Mouse (Mus musculus) ES-E14 (cell line): ENCODE measurements around the gene Hist1h2be.

Experiments used
- HCFC1 ChIP-seq: IDR thresholded peaks from 2 replicates; pipeline ENCODE4 v1.6.1; 2012; ENCODE audit warnings: low read length, inconsistent platforms, borderline replicate concordance; ENCODE audit not compliant: insufficient read depth
- MAFK ChIP-seq: IDR thresholded peaks from 2 replicates; pipeline ENCODE4 v1.6.1; 2014; ENCODE audit warnings: mild to moderate bottlenecking, low read depth, low read length, inconsistent platforms; ENCODE audit not compliant: insufficient read depth

DNA sequence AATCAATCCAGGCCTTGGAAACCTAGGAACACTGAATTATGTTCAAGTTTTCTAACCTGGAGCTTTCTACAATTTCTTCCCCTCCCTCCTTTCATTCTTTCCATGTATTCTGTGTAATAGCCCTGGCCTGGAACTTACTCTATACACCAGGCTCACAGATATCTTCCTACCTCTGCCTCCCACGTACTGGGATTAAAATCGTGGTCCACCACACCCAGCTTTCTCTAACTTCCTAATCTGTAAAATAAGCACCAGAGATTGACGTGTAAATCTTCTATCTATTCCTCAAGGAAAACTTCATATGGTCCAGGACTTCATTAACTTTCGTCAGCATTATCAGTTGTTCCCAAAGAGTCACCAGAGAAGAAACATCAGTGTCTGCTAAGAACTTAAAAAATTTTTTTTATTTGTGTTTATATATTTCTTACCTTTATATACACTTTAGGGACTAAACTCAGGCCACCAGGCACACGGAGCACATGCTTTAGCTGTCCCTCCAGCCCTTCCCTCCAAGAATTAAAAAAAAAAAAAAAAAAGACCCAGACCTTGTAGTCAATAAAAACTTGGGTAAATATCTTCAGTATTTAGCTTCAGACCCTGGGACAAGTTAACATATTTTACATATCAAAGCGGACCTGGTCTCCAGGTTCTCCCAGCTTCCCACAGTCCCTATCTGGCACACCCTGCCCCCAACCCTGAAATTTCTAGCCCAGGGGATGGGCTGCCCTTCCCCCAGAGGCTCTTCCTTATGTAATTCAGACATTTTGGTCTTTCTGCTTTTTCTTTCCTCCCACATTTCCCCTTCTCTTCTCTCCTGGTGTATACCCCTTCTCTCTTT, 38.5 kb downstream of the Hist1h2be start:
- no peak for TF ChIP-seq HCFC1
- TF ChIP-seq MAFK: no peak
